Mouse (Mus musculus): ENCODE results near the gene Nacad.

Gene Nacad

GRCm38 (mm10) chr11:6580065-6580750 lies 25.6 kb downstream of the Nacad start:
- no peak for DNase-seq (ENCODE audit: low spot score)

DNA sequence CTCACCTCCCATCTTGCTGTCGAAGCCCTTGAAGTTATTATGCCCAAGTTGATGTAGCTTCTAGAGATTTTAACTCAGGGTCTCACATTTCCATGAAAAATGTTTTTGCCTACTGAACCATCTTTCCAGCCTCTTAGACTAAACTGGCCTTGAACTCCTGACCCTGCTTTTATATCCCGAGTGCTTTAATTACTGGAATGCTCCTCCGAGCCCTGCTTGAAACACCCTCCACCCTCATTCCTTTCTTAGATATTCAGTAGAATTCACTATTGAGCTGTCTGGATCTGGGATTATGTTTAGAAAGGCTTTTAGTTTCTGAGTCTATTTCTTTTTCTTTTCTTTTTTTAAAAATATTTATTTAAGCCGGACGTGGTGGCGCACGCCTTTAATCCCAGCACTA lies 26.5 kb downstream of the Nacad start:
- DNase-seq (ENCODE audit: low spot score) = no peak

DNA sequence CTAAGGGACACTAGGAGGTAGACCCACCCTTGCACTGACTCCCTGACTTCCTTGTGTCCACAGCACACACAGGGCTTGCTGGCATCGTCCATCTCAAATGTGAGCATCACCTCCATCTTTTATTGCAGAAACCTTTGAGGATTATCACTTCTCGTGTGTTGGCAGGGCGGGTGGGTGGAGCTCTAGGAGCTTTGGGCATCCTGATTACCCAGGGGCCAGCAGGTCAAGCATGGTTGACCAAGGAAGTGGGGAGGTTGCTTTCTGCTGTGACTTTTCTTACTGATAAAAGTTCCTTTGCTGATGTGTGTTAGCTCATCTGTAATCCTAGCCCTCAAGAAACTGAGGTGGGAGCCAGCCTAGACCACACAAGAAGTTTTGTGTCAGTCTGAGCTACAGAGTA lies 29.7 kb downstream of the Nacad start:
- no peak for DNase-seq (ENCODE audit: low spot score)

GRCm38 (mm10) chr11:6569410-6569777 lies 36.5 kb downstream of the Nacad start:
- DNase-seq (ENCODE audit: low spot score) = no peak

DNA sequence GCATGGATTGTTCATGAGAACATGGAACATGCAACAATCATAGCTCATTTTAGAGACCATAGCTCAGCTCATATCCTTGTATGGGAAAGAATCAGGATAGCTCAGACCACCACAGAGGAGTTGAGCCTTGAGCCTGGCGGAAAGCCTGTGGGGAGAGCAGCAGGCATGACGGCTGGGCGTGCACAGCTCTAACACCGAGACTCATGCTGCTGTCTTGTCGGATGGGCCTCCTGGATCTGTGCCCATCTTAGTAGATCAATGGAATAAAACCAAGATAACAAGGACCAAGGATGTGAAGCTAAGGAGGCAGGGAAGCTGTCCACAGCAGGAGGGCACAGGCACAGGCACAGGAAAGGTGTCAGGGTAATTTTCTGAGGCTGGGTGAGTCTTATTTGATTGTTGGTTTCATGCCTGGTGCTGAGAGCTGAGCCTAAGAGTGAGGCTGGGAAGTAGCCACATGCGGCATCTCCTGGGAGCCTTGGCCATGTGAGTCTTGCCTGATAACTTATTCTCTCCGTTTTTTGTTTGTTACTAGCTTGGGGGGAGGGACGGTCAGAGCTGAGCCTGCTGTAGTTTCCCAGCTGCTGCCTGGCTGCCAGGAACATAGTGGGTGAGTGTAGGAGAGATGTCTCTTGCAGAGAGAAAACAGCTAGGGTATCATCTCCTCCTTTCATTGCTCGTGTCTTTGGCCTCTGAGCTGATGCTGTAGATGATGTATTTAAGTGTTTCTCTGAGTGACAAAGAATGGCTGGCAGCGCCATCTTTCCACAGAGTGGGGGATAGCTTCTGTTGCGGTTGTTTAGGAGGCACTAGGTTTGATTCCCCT lies 37.1 kb downstream of the Nacad start:
- DNase-seq (ENCODE audit: low spot score) = no peak

DNA sequence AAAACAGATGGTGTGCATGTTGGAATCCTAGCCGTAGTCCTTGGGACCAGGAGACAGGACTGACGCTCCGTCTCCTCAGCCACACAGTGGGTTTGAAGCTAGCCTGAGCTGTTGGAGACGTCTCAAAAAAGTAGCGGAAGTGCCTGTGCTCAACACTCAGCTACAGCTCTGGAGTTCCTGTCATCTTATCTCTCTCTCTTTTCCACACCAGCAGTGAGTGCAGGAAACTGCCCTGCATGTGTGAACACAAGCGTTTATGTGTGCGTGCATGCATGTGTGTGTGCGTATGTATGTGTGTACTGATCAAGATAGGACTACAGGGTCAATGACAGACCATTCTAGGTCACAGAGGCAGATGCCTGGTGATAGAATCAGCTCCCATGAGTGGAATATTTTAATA lies 37.9 kb downstream of the Nacad start:
- no peak for DNase-seq (ENCODE audit: low spot score)

- DNase-seq (ENCODE audit: low spot score) = no peak
These were observed 39.4 kb downstream of the Nacad start for GRCm38 (mm10) chr11:6566496-6566895.

DNA sequence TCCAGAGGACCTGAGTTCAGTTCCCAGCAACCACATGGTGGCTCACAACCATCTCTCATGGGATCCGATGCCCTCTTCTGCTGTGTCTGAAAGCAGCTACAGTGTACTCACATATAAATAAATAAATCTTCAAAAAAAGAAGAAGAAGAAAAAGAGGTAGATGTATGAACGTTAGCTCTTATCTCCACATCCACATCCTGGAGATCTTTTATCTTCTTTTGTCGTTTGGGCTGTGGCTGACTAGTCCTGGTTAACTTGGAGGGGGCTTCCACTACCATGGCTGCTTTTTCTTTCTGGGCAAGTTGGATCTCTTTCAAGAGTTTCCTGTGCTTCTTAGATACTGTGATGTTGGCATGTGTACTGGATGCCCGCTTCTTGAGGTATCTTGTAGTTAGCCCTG lies 42.7 kb downstream of the Nacad start:
- DNase-seq (ENCODE audit: low spot score) = no peak

- DNase-seq (ENCODE audit: low spot score) = no peak
These were observed 43.5 kb downstream of the Nacad start for GRCm38 (mm10) chr11:6562359-6562758.

GRCm38 (mm10) chr11:6561474-6561873 lies 44.4 kb downstream of the Nacad start:
- no peak for DNase-seq (ENCODE audit: low spot score)

GRCm38 (mm10) chr11:6560655-6561360 lies 45.0 kb downstream of the Nacad start:
- DNase-seq (ENCODE audit: low spot score) = no peak

- no peak for DNase-seq (ENCODE audit: low spot score)
These were observed 45.9 kb downstream of the Nacad start for GRCm38 (mm10) chr11:6559996-6560395.

DNA sequence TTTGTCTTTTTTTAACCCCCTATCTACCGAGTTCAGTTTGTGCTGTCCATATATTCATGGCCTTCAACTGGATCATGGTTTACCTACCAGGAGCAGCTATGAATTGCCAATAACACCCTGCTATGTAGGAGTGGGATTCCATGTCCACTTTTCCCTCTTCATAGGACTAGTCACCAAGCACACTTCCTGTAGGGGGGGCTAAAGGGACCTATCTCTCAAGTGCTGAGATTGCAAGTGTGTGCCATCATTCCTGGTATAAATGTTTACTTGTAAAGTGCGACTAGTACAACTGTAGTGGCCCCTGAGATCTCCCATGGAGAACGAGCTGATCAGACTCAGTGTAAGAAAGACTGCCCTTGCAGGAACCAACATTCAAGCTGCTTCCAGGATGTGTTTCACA lies 47.6 kb downstream of the Nacad start:
- no peak for DNase-seq (ENCODE audit: low spot score)

DNA sequence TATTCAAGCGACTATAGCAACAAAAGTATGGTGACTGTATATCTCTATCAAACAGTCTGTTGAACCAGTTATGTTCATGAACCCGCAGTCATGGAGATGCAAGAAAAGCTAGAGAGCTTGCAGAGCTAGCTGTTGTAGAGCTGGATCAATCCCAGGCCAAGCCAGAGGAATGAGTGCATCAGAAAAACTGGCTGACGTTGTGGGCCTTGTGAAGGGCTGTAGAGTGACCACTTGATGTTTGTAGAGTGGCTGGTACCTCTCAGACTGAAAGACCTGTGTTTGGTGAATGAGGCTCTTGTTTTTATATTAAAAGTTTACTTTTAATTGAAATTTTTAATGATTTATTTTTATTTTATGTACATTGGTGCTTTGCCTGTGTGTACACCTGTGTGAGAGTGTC lies 55.7 kb downstream of the Nacad start:
- no peak for DNase-seq (ENCODE audit: low spot score)

DNA sequence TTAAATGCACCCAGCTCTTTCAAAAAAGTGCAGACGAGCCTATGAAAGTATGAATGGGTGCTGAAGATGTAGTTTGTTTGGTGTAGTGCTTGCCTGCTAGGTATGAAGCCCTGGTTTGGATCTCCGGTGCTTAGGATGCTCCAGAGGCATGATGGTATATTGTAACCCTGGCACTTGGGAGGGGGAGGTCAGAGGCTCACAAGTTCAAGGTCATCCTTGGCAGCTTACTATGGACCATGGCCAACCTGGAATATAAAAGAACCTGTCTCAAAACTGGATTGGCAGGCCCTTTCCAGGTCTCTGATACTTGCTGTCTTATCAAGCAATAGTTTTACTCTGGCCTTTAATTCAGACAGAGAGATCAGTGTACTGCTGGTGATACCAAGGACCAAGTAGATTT lies 56.1 kb downstream of the Nacad start:
- no peak for DNase-seq (ENCODE audit: low spot score)
